Mouse (Mus musculus) cerebellum, postnatal 14 days (tissue): ENCODE measurements around the gene Phc3.

Source experiments
- DNase-seq, 2 experiments: peaks; one replicate each; pipeline ENCODE4 v3.0.0; 2021; ENCODE audit warnings: mixed read lengths in 2 of 2

The Phc3 gene

GRCm38 (mm10) chr3:30969104-30969581 lies at the start of gene Phc3:
Gene Phc3 (minus strand): TSS chr3:30969415.
- DNase-seq: peak; percentile 95 to 96

DNA sequence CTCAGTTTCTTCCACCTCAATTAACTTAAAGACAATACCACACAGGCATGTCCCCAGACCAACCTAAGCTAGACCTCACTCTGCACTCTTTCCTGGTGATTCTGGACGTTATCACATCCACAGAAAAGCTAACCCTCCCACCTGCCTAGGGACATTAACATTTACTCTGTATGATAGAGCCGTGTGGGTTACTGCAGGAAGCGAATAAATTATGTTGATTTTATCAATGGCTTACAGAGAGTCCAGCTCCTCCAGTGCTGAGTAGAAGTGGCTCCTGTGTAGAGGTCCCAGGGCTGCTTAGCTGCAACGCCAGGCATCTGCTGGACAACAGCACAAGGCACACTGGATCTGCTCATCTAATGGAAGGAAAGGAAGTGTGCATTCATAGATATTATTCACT lies 48.4 kb upstream of the Phc3 start:
- DNase-seq: no peak

DNA sequence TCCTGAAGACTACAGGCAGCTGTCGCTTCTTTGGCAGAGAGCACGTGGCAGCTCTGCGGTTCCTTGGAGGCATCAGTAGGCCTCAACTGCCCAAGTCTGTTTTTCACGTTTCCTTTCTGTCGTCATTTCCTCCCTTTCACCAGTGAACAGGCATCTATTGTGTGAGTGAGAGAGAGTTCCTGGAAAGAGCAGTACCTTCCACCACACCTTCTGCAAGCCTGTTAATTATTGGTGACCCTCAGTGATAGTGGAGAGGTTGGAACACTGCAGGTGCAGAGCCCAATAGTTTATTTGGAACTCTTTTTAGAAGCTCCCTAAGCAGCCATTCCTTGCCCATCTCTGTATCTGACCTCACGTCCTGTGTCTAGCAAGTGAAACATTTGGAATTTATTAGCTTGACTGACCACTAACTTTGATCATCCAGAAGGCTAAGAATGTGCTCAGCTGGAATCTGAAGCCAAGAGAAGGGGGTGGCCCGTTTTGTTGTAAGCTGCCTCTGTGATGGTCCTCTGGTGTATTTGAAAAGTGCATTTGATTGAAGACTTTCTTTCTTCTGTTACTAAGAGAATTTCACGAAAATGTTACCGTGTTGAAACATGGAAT lies 47.5 kb upstream of the Phc3 start:
- peak in 1 of 2 experiments; percentile 18 for DNase-seq

DNA sequence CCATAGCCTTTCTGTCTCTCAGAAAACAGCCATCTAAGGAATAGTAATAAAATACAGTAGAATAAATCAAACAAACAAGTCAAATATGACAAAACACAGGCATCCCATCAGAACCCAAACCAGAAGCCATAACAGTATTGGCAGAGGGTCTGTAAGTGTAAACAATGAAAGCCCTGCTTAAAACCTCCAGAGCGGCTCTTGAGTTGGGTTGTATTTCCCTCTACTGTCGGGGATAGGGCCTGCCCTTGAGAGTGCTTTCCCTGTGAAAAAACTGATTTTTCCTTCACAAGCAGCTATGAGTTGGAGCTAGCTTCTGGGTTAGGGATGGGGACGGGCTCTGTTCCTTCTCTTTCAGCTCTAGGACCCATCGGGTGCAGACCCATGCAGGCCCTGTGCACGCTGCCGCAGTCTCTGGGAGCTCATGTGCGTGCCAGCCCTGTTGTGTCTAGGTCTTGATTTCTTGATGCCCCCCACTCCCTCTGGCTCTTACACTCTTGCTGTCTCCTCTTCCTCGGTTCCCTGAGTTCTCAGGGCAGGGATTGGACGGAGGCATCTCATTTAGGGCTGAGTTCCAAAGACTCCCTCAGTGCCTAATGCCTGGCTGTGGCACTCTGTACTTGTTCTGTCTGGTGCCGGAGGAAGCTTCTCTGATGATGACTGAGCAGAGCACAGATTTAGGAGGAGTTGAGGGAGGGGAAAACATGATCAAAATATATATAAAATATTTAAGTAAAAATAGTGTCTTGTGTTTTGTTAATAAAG lies 46.6 kb upstream of the Phc3 start:
- peak; percentile 13 to 30 for DNase-seq

GRCm38 (mm10) chr3:31014374-31014773 lies 45.2 kb upstream of the Phc3 start:
- no peak for DNase-seq

- DNase-seq: no peak
Observed at GRCm38 (mm10) chr3:31004320-31005209, 35.4 kb upstream of the Phc3 start.

DNA sequence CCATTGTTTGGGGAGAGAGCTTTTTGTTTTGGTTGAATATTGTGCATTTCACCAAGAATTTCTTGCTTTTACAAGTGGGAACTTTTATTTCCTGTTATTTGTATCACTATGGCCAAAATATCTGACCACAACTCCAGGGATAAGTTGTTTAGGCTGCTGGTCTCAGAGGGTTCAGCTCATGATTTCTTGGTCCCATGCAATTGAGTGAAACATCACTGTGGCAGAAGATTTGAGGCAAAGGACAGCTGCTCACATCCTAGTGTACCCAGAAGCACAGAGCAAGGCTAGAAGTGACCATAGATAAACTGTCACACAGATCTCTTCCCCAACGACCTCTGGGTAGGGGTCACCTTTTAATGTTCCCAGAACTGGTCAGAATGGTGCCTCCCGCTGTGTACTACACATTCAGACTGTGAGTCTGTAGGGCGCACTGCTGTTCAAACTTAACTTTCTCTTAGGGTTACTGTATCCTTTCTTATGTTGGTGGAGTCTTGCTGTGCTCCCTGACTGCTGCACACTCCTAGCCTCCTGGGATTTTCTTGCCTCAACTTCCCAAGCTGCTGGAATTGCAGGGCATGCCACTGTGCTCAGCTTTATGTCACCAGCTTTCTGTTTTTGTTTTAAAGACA lies 31.9 kb upstream of the Phc3 start:
- DNase-seq: no peak

- DNase-seq: no peak
Observed at GRCm38 (mm10) chr3:31000018-31000407, 30.8 kb upstream of the Phc3 start.

DNA sequence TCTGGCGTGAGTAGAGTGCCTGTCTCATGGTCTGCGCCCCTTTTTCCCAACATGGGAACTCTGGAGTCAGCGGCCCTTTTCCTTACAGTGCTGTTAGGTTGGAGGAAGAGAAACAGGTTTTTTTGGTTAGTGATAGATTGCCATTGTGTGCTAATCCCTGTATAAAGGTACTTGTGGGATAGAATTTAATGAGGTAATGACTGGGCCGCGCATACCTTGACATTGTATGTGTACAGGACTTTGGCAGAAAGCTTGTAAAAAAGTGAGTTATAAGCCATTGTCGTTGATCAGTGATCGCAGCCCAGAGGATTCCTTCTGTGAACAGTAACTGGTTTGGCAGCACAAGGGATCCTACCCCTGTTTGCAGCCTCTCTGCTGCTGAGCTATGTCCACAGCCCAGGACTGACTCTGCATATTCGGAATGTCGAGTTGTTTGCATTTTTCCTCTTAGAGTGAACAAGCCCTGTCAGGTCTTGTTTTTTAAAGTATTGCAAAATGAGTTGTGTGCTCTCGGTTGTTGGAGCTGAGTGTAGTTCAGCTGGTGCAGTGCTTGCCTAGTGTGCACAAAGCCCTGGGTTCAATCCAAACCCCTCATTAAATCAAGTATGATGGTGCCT lies 30.3 kb upstream of the Phc3 start:
- no peak for DNase-seq

DNA sequence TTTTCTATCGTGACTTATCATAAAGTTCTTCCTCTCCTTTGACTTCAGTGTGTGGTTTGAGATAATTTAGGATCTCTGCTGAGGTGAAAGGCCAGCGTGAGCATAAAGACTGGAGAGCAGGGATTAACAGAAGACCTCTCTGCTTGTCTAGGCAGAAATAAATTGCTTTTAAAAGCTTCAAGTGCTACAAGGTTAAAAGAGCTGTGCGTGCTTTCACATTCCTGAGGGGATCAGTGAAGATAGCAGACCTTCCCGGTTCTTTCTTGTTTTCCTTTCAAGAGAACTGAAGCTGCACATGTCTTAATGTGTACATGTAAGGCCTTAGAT lies 27.4 kb upstream of the Phc3 start:
- DNase-seq: no peak

DNA sequence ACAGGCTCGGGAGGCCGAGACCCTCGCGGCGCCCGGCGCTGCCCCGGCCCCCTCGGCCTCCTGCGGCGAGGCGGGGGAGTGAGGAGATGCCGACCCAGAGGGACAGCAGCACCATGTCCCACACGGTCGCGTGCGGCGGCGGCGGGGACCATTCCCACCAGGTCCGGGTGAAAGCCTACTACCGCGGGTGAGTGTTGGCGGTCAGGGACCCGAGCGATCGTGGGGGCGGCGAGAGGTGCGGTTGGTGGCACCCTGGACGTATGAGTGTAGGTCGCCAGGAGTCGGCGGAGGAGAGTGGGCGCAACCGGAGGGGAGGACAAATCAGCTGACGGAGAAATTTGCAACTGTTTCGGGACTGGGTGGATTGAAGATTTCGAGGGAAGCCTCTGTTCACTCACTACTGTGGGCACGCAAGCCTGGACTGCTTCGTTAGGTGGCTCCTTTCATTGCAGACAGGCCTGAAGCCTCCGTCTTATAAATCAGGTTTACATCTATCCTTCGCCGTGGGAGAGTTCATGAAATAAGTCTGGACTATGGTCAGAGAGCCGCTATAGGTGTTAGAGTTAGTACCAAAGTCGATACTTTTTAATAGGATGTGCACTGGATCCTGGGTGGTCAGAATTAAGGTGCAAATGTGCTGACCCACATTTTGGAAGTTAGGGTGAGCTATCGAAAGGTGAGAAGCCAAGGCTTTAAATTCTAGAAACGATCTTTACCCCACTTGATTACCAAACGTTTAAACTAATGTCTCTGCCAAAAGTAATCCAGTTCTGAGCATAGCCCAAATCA lies 26.9 kb upstream of the Phc3 start:
- DNase-seq: no peak

- DNase-seq: peak; percentile 94 to 95
Observed at GRCm38 (mm10) chr3:30995283-30995898, 26.2 kb upstream of the Phc3 start, which contains the start of gene Prkci. Gene Prkci (plus strand): TSS chr3:30995747.

DNA sequence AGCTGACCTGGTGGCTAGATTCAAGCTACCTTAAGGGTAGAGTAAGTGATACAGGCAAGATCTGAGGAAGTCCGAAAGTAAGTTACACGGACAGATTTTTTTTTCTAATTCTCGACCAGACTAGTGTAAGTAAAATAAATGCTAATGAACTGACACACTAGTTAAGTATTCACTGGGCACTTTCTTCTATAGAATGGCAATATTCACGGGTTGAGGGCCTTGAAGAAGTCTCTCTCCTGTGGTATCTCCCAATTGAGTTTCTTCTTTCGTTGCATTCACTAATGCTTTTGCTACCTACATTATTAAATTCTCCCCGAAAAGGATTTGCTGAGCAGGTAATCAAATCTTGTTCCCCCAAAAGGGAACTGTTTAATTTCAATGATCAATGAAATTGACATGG lies 25.6 kb upstream of the Phc3 start:
- DNase-seq: no peak

GRCm38 (mm10) chr3:30993066-30993573 lies 23.9 kb upstream of the Phc3 start:
- DNase-seq: no peak

GRCm38 (mm10) chr3:30992161-30992560 lies 22.9 kb upstream of the Phc3 start:
- no peak for DNase-seq

DNA sequence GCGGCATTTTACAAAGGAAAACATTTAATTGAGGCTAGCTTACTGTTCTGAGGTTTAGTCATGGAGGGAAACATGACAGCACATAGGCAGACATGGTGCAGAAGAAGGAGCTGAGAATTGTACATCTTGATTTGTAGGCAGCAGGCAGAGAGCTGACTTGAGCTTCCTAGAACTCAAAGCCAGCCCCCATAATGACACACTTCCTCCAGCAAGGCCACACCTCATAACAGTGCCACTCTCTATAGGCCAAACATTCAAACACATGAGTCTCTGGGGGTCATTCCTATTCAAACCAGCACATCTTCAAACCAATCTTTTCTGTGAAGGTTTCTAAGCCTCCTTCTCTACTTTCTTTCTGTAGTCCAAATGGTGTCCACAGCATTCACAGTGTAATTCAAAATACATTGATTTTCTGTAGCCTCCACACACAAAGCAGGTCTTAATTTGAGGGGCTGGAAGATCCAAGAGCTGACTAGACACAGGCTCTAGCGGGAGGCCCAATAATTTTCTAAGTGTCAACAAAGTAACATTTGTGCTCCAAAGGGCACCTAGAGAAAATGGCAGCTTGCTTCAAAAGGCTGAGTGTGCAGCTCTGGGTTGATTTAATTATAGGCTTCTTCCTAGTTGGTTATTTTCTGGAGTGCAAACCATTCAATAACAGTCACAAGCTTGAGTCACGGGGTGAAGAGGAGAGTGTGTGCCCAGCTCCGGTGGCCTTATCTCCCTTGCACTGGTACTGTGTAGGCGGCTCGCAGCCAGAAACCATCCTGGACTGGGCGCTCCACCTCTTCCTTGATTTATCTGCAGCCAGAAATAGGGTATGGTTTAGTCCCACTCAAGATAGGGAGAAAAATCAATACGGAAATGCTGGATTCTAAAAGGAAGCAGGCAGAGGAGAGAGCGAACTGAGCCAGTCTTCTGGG lies 18.4 kb upstream of the Phc3 start:
- no peak for DNase-seq

DNA sequence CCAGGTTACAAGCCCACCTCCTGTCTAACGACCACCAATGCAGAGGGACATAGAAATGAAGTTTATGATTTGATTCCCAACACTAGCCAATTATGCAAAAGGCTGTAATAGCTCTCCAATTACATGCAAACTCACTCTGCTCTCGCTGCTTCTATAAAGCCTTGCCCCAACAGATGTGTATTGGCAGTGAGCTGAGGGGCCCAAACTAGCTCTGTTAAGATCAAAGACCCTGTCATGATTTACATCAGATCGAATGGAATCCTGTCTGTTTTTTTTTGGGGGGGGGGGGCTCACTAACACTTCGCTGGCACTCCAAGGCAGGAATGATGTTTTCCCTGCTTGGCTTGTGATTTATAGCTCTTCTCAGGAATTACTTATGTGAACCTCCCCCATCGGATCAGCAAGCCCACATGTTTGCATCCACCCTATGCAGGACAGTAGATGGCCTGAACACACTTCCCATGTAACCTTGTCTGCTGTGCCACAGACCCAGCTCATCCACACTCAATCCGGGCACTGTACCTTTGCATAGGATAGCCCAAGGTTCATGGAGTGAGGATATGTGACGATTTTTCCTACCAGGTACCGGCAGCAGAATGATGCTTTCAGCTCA lies 13.8 kb upstream of the Phc3 start:
- no peak for DNase-seq

GRCm38 (mm10) chr3:30981616-30982380 lies 12.6 kb upstream of the Phc3 start:
- DNase-seq: no peak
